Mouse (Mus musculus) hindbrain, embryonic 11.5 days (tissue): Measurements from ENCODE around the gene Crybb3. TPM values are rescaled to one million over a fixed set of nuclear protein-coding genes. Genes with fewer than 3 reads are reported as not detected.

Source experiments
- ATAC-seq: fragments of 200-750 bp; cut with Nextera tagmentation; 2 replicates; pipeline ENCODE4 v1.8.0; 2017; ENCODE audit warnings: mild to moderate bottlenecking, moderate TSS enrichment, moderate library complexity; ENCODE audit not compliant: low FRiP score
- DNase-seq: peaks from one replicate; pipeline ENCODE4 v3.0.0-alpha.2; 2015; ENCODE audit warnings: low spot score
- H3K27ac ChIP-seq: fragments of 300-500 bp; sonication (generic); 2 replicates; pipeline ENCODE4 v1.5.1; 2014; ENCODE audit warnings: mild to moderate bottlenecking, low read depth, low read length
- H3K27me3 ChIP-seq: fragments of 300-500 bp; sonication (generic); 2 replicates; pipeline ENCODE4 v1.6.1; 2014; ENCODE audit warnings: mild to moderate bottlenecking, low read length, moderate library complexity, mixed read lengths; ENCODE audit not compliant: control insufficient read depth, insufficient read depth
- H3K36me3 ChIP-seq: fragments of 300-500 bp; sonication (generic); 2 replicates; pipeline ENCODE4 v1.6.1; 2014; ENCODE audit warnings: mild to moderate bottlenecking, low read length, moderate library complexity, mixed read lengths; ENCODE audit not compliant: control insufficient read depth, insufficient read depth
- H3K4me1 ChIP-seq: fragments of 300-500 bp; sonication (generic); replicated peaks from 2 replicates; pipeline ENCODE4 v1.6.1; 2014; ENCODE audit warnings: low read length, mixed read lengths; ENCODE audit not compliant: control insufficient read depth, insufficient read depth
- H3K4me2 ChIP-seq: fragments of 300-500 bp; sonication (generic); replicated peaks from 2 replicates; pipeline ENCODE4 v1.6.1; 2014; ENCODE audit warnings: mild to moderate bottlenecking, low read depth, low read length
- H3K4me3 ChIP-seq: fragments of 300-500 bp; sonication (generic); 2 replicates; pipeline ENCODE4 v1.5.1; 2014; ENCODE audit warnings: low read depth, low read length
- H3K9ac ChIP-seq: fragments of 300-500 bp; sonication (generic); 2 replicates; pipeline ENCODE4 v1.6.1; 2014; ENCODE audit warnings: low read depth, low read length
- H3K9me3 ChIP-seq: fragments of 300-500 bp; sonication (generic); 2 replicates; pipeline ENCODE4 v1.6.1; 2016; ENCODE audit warnings: low read length; ENCODE audit not compliant: control insufficient read depth
- WGBS: fragments of 180-500 bp; shearing (Covaris S2); extraction: QIAGEN DNeasy Blood & Tissue Kit; methylation state at CpG from one replicate; pipeline ENCODE4 v1.1.7; 2014; 5-methylcytosine and 5-hydroxymethylcytosine counted together
- polyA plus RNA-seq: library from polyadenylated mRNA; unstranded; fragments of >200 nt; fragmentation: Nextera tagmentation; extraction: Ambion mirVana; gene quantifications from 2 replicates; pipeline ENCODE4 v1.2.1, GENCODE M21; 2014

Gene Crybb3
- polyA plus RNA-seq, 1 experiment from 2014 or later, result 0.85 TPM

- Histone ChIP-seq H3K27ac (no peak overlapping the region), H3K4me3 (no peak overlapping the region), H3K27me3 (no peaks in the 10 kb centered on the region), H3K4me1 (no peaks in the 10 kb centered on the region), H3K9ac (no peak overlapping the region), H3K4me2 (no peak overlapping the region), H3K36me3 (no peaks in the 10 kb centered on the region), H3K9me3 (no peaks in the 10 kb centered on the region)
- whole genome bisulfite sequencing, result 69% methylated on average over 2 of the region's 2 CpGs
- ATAC-seq, result no peak
- no peak for DNase-seq
These were observed 4.5 kb upstream of the Crybb3 start for GRCm38 (mm10) chr5:113085931-113086330.

GRCm38 (mm10) chr5:113084309-113084708 is 2.9 kb upstream of the Crybb3 start:
- ATAC-seq, result no peak

GRCm38 (mm10) chr5:113082356-113083168 is 1.2 kb upstream of the Crybb3 start:
- H3K4me2 ChIP-seq, result no peak overlapping the region
- no peaks in the 10 kb centered on the region for H3K36me3 ChIP-seq
- no peaks in the 10 kb centered on the region for H3K4me1 ChIP-seq
- no peak overlapping the region for H3K4me3 ChIP-seq
- ATAC-seq (no peak), DNase-seq (no peak)
- H3K9ac ChIP-seq, result no peak overlapping the region
- no peak overlapping the region for H3K27ac ChIP-seq
- 68% methylated on average over 19 of the region's 19 CpGs for WGBS
- no peaks in the 10 kb centered on the region for H3K27me3 ChIP-seq
- no peaks in the 10 kb centered on the region for H3K9me3 ChIP-seq

More at GRCm38 (mm10) chr5:113084309-113084708, 2.9 kb upstream of the Crybb3 start:
- Histone ChIP-seq H3K27me3 (no peaks in the 10 kb centered on the region), H3K27ac (no peak overlapping the region), H3K4me1 (no peaks in the 10 kb centered on the region), H3K9ac (no peak overlapping the region), H3K4me3 (no peak overlapping the region), H3K9me3 (no peaks in the 10 kb centered on the region), H3K4me2 (no peak overlapping the region), H3K36me3 (no peaks in the 10 kb centered on the region)
- WGBS, result 81% methylated on average over 2 of the region's 2 CpGs
- DNase-seq, result no peak

- H3K9me3 ChIP-seq, result no peaks in the 10 kb centered on the region
- ATAC-seq (no peak), DNase-seq (no peak)
- no peak overlapping the region for H3K4me2 ChIP-seq
- H3K27me3 ChIP-seq, result no peaks in the 10 kb centered on the region
- H3K36me3 ChIP-seq, result no peaks in the 10 kb centered on the region
- 88% methylated on average over 9 of the region's 9 CpGs for WGBS
- H3K27ac ChIP-seq, result no peak overlapping the region
- H3K9ac ChIP-seq, result no peak overlapping the region
- H3K4me3 ChIP-seq, result no peak overlapping the region
- no peaks in the 10 kb centered on the region for H3K4me1 ChIP-seq
These were observed 364 bp downstream of the Crybb3 start for GRCm38 (mm10) chr5:113081020-113081419.

- no peak overlapping the region for H3K4me3 ChIP-seq
- no peak overlapping the region for H3K9ac ChIP-seq
- no peaks in the 10 kb centered on the region for H3K9me3 ChIP-seq
- H3K27ac ChIP-seq, result no peak overlapping the region
- ATAC-seq (no peak), DNase-seq (peak; percentile 78)
- WGBS, result 26% methylated on average over 17 of the region's 21 CpGs
- no peaks in the 10 kb centered on the region for H3K4me1 ChIP-seq
- H3K36me3 ChIP-seq, result no peaks in the 10 kb centered on the region
- no peak overlapping the region for H3K4me2 ChIP-seq
- no peaks in the 10 kb centered on the region for H3K27me3 ChIP-seq
These were observed 1.6 kb downstream of the Crybb3 start for GRCm38 (mm10) chr5:113079783-113080182.

GRCm38 (mm10) chr5:113078686-113079085 is 2.7 kb downstream of the Crybb3 start:
- WGBS, result 75% methylated on average over 5 of the region's 5 CpGs
- Histone ChIP-seq H3K27me3 (no peaks in the 10 kb centered on the region), H3K4me1 (no peaks in the 10 kb centered on the region), H3K36me3 (no peaks in the 10 kb centered on the region), H3K27ac (no peak overlapping the region), H3K4me2 (no peak overlapping the region), H3K9me3 (no peaks in the 10 kb centered on the region), H3K4me3 (no peak overlapping the region), H3K9ac (no peak overlapping the region)
- ATAC-seq (no peak), DNase-seq (peak; percentile 27)

- DNase-seq (no peak), ATAC-seq (no peak)
- Histone ChIP-seq H3K36me3 (no peaks in the 10 kb centered on the region), H3K4me2 (no peak within 1 kb of the TSS), H3K27me3 (no peaks in the 10 kb centered on the region), H3K4me3 (no peak within 1 kb of the TSS), H3K9ac (no peak within 1 kb of the TSS), H3K9me3 (no peaks in the 10 kb centered on the region), H3K4me1 (no peaks in the 10 kb centered on the region), H3K27ac (no peak within 1 kb of the TSS)
These were observed 11.4 kb downstream of the Crybb3 start, which contains the start of gene Crybb2 for GRCm38 (mm10) chr5:113070017-113070416. Crybb2 (minus strand) TSS chr5:113070117.

- 6% methylated on average over 16 of the region's 16 CpGs for WGBS
- ATAC-seq (peak; percentile 33; the same call in 1 of the 2 replicates), DNase-seq (peak; percentile 91)
- no peaks in the 10 kb centered on the region for H3K4me1 ChIP-seq
- H3K4me3 ChIP-seq, result no peak overlapping the region
- H3K9ac ChIP-seq, result no peak overlapping the region
- H3K27ac ChIP-seq, result no peak overlapping the region
- no peaks in the 10 kb centered on the region for H3K27me3 ChIP-seq
- H3K9me3 ChIP-seq, result no peaks in the 10 kb centered on the region
- H3K4me2 ChIP-seq, result no peak overlapping the region
- no peaks in the 10 kb centered on the region for H3K36me3 ChIP-seq
These were observed 27.1 kb downstream of the Crybb3 start for GRCm38 (mm10) chr5:113054308-113054707.

GRCm38 (mm10) chr5:113050581-113051185 is 30.7 kb downstream of the Crybb3 start:
- no peak overlapping the region for H3K9ac ChIP-seq
- H3K4me1 ChIP-seq, result no peaks in the 10 kb centered on the region
- H3K36me3 ChIP-seq, result no peaks in the 10 kb centered on the region
- no peak for DNase-seq
- H3K9me3 ChIP-seq, result no peaks in the 10 kb centered on the region
- no peak overlapping the region for H3K27ac ChIP-seq
- ATAC-seq, result no peak
- H3K4me3 ChIP-seq, result no peak overlapping the region
- H3K4me2 ChIP-seq, result no peak overlapping the region
- no peaks in the 10 kb centered on the region for H3K27me3 ChIP-seq
- WGBS, result 77% methylated on average over 7 of the region's 7 CpGs
